Mouse (Mus musculus) limb, embryonic 10.5 days (tissue): ENCODE measurements around the gene Nol8. TPM values are rescaled to one million over a fixed set of nuclear protein-coding genes. Genes with fewer than 3 reads are reported as not detected.

Experiments
- DNase-seq: peaks from one replicate; pipeline ENCODE4 v3.0.0-alpha.2; 2017; ENCODE audit warnings: low spot score
- H3K27ac ChIP-seq: fragments of 300-500 bp; sonication (generic); 2 replicates; pipeline ENCODE4 v1.5.1; 2016; ENCODE audit warnings: mild to moderate bottlenecking
- H3K27me3 ChIP-seq: fragments of 300-500 bp; sonication (generic); 2 replicates; pipeline ENCODE4 v1.6.1; 2016; ENCODE audit warnings: low read depth, mild to moderate bottlenecking; ENCODE audit not compliant: poor library complexity, severe bottlenecking
- H3K36me3 ChIP-seq: fragments of 300-500 bp; sonication (generic); 2 replicates; pipeline ENCODE4 v1.6.1; 2016; ENCODE audit warnings: mild to moderate bottlenecking, moderate library complexity
- H3K4me1 ChIP-seq: fragments of 300-500 bp; sonication (generic); 2 replicates; pipeline ENCODE4 v1.6.1; 2016
- H3K4me3 ChIP-seq: fragments of 300-500 bp; sonication (generic); 2 replicates; pipeline ENCODE4 v1.5.1; 2016; ENCODE audit warnings: mild to moderate bottlenecking, moderate library complexity
- H3K9me3 ChIP-seq: fragments of 300-500 bp; sonication (generic); replicated peaks from 2 replicates; pipeline ENCODE4 v1.6.1; 2016; ENCODE audit warnings: mild to moderate bottlenecking
- WGBS: fragments of 180-500 bp; shearing (Covaris S2); methylation state at CpG from one replicate; pipeline ENCODE4 v1.1.7; 2016; 5-methylcytosine and 5-hydroxymethylcytosine counted together
- polyA plus RNA-seq: library from polyadenylated mRNA; unstranded; fragments of >200 nt; fragmentation: Nextera tagmentation; extraction: Ambion mirVana; gene quantifications from 2 replicates; pipeline ENCODE4 v1.2.1, GENCODE M21; 2016

Gene Nol8
- polyA plus RNA-seq, 1 experiment from 2014 or later: 19.4 TPM

- DNase-seq: no peak
- H3K27ac ChIP-seq: no peak overlapping the region
- WGBS: 95% methylated on average over 3 of the region's 3 CpGs
Observed at GRCm38 (mm10) chr13:49706032-49706690, 53.3 kb downstream of the Nol8 start.

GRCm38 (mm10) chr13:49708311-49708710 is 55.4 kb downstream of the Nol8 start:
- Histone ChIP-seq H3K4me1 (no peaks in the 10 kb centered on the region), H3K4me3 (no peak overlapping the region), H3K27ac (no peak overlapping the region), H3K27me3 (no peaks in the 10 kb centered on the region), H3K36me3 (peaks cover 100% of the 10 kb centered on the region), H3K9me3 (no peaks in the 10 kb centered on the region)
- WGBS: 91% methylated on average over 8 of the region's 8 CpGs
- DNase-seq: no peak

More at GRCm38 (mm10) chr13:49706032-49706690, 53.3 kb downstream of the Nol8 start:
- no peaks in the 10 kb centered on the region for H3K4me1 ChIP-seq
- H3K27me3 ChIP-seq: no peaks in the 10 kb centered on the region
- H3K4me3 ChIP-seq: no peak overlapping the region
- H3K9me3 ChIP-seq: no peaks in the 10 kb centered on the region
- peaks cover 100% of the 10 kb centered on the region for H3K36me3 ChIP-seq

GRCm38 (mm10) chr13:49712047-49712721 is 59.3 kb downstream of the Nol8 start:
- no peaks in the 10 kb centered on the region for H3K4me1 ChIP-seq

GRCm38 (mm10) chr13:49719310-49719709 is 66.4 kb downstream of the Nol8 start:
- H3K9me3 ChIP-seq: no peaks in the 10 kb centered on the region
- peaks cover 98% of the 10 kb centered on the region for H3K36me3 ChIP-seq
- no peaks in the 10 kb centered on the region for H3K27me3 ChIP-seq
- no peaks in the 10 kb centered on the region for H3K4me1 ChIP-seq
- no peak overlapping the region for H3K4me3 ChIP-seq
- no peak for DNase-seq
- WGBS: 93% methylated on average over 3 of the region's 3 CpGs
- H3K27ac ChIP-seq: no peak overlapping the region

More at GRCm38 (mm10) chr13:49712047-49712721, 59.3 kb downstream of the Nol8 start:
- no peak for DNase-seq
- Histone ChIP-seq H3K9me3 (no peaks in the 10 kb centered on the region), H3K36me3 (peaks cover 100% of the 10 kb centered on the region), H3K27ac (no peak overlapping the region), H3K4me3 (no peak overlapping the region), H3K27me3 (no peaks in the 10 kb centered on the region)
- 92% methylated on average over 12 of the region's 12 CpGs for WGBS

Other genes starting within 250 kb of the Nol8 start
- 17.3 and 21.0 TPM in 2 replicates for gene Ippk, start 231.8 kb upstream of the Nol8 start, polyA plus RNA-seq
- gene Tes3-ps, start 159.8 kb upstream of the Nol8 start, polyA plus RNA-seq: 1.0 and 1.5 TPM in 2 replicates
- 0.21 and 0.45 TPM in 2 replicates for gene Ecm2, start 148.3 kb upstream of the Nol8 start, polyA plus RNA-seq
- gene Aspn, start 108.6 kb upstream of the Nol8 start, polyA plus RNA-seq: 0.14 and 0.18 TPM in 2 replicates
- gene Omd, start 70.6 kb upstream of the Nol8 start, polyA plus RNA-seq: 1.1 and 1.3 TPM in 2 replicates
- gene Ogn, start 45.0 kb upstream of the Nol8 start, polyA plus RNA-seq: 1.3 and 1.7 TPM in 2 replicates
- 34.0 and 37.7 TPM in 2 replicates for gene Cenpp, start 293 bp upstream of the Nol8 start, polyA plus RNA-seq
- gene Iars, start 29.0 kb downstream of the Nol8 start, polyA plus RNA-seq: 106 and 117 TPM in 2 replicates
- gene Gm30302, start 145.9 kb downstream of the Nol8 start, polyA plus RNA-seq: not detected in 2 replicates